Mouse (Mus musculus) layer of hippocampus, adult 11-12 months (tissue): ENCODE results near the gene Vamp8.

Experiments
- DNase-seq: peaks from one replicate; pipeline ENCODE4 v3.0.0; 2022; ENCODE audit warnings: low spot score

The Vamp8 gene

GRCm38 (mm10) chr6:72405356-72405755 lies 14.9 kb upstream of the Vamp8 start:
- no peak for DNase-seq

- peak; percentile 76 for DNase-seq
Observed at GRCm38 (mm10) chr6:72401875-72402274, 11.4 kb upstream of the Vamp8 start.

- DNase-seq = no peak
Observed at GRCm38 (mm10) chr6:72399967-72400366, 9.5 kb upstream of the Vamp8 start.

- no peak for DNase-seq
Observed at GRCm38 (mm10) chr6:72396837-72397251, 6.3 kb upstream of the Vamp8 start.

GRCm38 (mm10) chr6:72392341-72392740 lies 1.8 kb upstream of the Vamp8 start:
- DNase-seq = no peak

- no peak for DNase-seq
Observed at GRCm38 (mm10) chr6:72390795-72391521, 455 bp upstream of the Vamp8 start.

- DNase-seq = no peak
Observed at GRCm38 (mm10) chr6:72389471-72389940, 997 bp downstream of the Vamp8 start.

GRCm38 (mm10) chr6:72388791-72389329 lies 1.6 kb downstream of the Vamp8 start:
- DNase-seq = no peak

GRCm38 (mm10) chr6:72388266-72388665 lies 2.2 kb downstream of the Vamp8 start:
- DNase-seq = no peak

- DNase-seq = no peak
Observed at GRCm38 (mm10) chr6:72387816-72388215, 2.7 kb downstream of the Vamp8 start.

- no peak for DNase-seq
Observed at GRCm38 (mm10) chr6:72386561-72386960, 3.9 kb downstream of the Vamp8 start.

- no peak for DNase-seq
Observed at GRCm38 (mm10) chr6:72385258-72385657, 5.2 kb downstream of the Vamp8 start.

- no peak for DNase-seq
Observed at GRCm38 (mm10) chr6:72383952-72384351, 6.6 kb downstream of the Vamp8 start.

GRCm38 (mm10) chr6:72383142-72383820 lies 7.2 kb downstream of the Vamp8 start:
- no peak for DNase-seq

GRCm38 (mm10) chr6:72382494-72382893 lies 8.0 kb downstream of the Vamp8 start:
- DNase-seq = no peak

- DNase-seq = peak; percentile 63
Observed at GRCm38 (mm10) chr6:72380131-72380770, 10.3 kb downstream of the Vamp8 start, which contains the start of gene Vamp5. TSS of gene Vamp5 (minus strand) at chr6:72380468.

- DNase-seq = no peak
Observed at GRCm38 (mm10) chr6:72379377-72380130, 10.9 kb downstream of the Vamp8 start.

- DNase-seq = no peak
Observed at GRCm38 (mm10) chr6:72378510-72379234, 11.8 kb downstream of the Vamp8 start.

- DNase-seq = no peak
Observed at GRCm38 (mm10) chr6:72374820-72375563, 15.5 kb downstream of the Vamp8 start.

- no peak for DNase-seq
Observed at GRCm38 (mm10) chr6:72374206-72374605, 16.3 kb downstream of the Vamp8 start.
